Mouse (Mus musculus) G1E (cell line): ENCODE data around the gene Gm26566.
"Not testable (repeated sequence)": the region's sequence is repeated elsewhere in the genome, so short reads cannot be mapped to it uniquely, and the experiment has no call there.

Experiments
- CTCF ChIP-seq: IDR thresholded peaks from 2 replicates; pipeline ENCODE4 v1.5.1; 2012; ENCODE audit warnings: low read depth, low read length, inconsistent platforms, mixed read lengths
- POLR2AphosphoS5 ChIP-seq: IDR thresholded peaks from 2 replicates; pipeline ENCODE4 v1.6.1; 2012; ENCODE audit warnings: low read depth, low read length, inconsistent platforms; ENCODE audit not compliant: insufficient replicate concordance
- TAL1 ChIP-seq: conservative IDR thresholded peaks from 2 replicates; pipeline ENCODE4 v1.6.1; 2012; ENCODE audit warnings: low read depth, low read length, inconsistent platforms, mixed read lengths

- not testable (repeated sequence) for TF ChIP-seq CTCF, POLR2AphosphoS5, TAL1
Observed at GRCm38 (mm10) chr4:88762341-88762740, 40.7 kb downstream of the Gm26566 start.
